Comparison of ENCODE assay signal across 8 mouse cellular contexts in genomic region chr7:3643843-3644242, GRCm38 (mm10). TPM values are rescaled to one million over a fixed set of nuclear protein-coding genes. Genes with fewer than 3 reads are reported as not detected.
DNase-seq lines count a peak whose midpoint lies in the region; ATAC-seq and TF ChIP-seq lines count a peak whose summit lies in the region.

No protein-coding gene starts in this region.

- no peak overlapping the region for H3K9ac ChIP-seq in neural tube, embryonic 11.5 days (ENCODE audit: low read length)
- 0 out of 2 replicates have a peak overlapping the region, but pooled peaks have one; percentile 28 for H3K9ac ChIP-seq in liver, embryonic 14.5 days (replicated peaks)

- H3K4me3 ChIP-seq in cerebellum, adult 2 months (replicated peaks; ENCODE audit: insufficient read depth, low read depth, low read length): peak overlapping the region; percentile 45
- peak overlapping the region; percentile 100 for H3K4me3 ChIP-seq in neural tube, embryonic 11.5 days (ENCODE audit: low read depth, low read length)
- H3K4me3 ChIP-seq in liver, embryonic 14.5 days (ENCODE audit: insufficient read depth in 1 of 2, low read depth in 2 of 2, low read length in 2 of 2): peak overlapping the region; percentile 57 to 89; a peak in 3 of 4 replicates

- peaks cover 6% of the 10 kb centered on the region for H3K36me3 ChIP-seq in neural tube, embryonic 11.5 days (ENCODE audit: control insufficient read depth, insufficient read depth, low read length)
- H3K36me3 ChIP-seq in liver, embryonic 14.5 days (replicated peaks; ENCODE audit: control insufficient read depth, insufficient read depth, low read depth): peaks cover 21% of the 10 kb centered on the region

- peak overlapping the region; percentile 50 for H3K4me2 ChIP-seq in neural tube, embryonic 11.5 days (ENCODE audit: low read depth)
- peak overlapping the region; percentile 78 for H3K4me2 ChIP-seq in liver, embryonic 14.5 days (ENCODE audit: low read depth)

- no peak for DNase-seq in cerebellum, adult 2 months
- no peak for DNase-seq in cerebellum, postnatal 4 days (ENCODE audit: low spot score in 2 of 2)
- DNase-seq in neural tube, embryonic 11.5 days (ENCODE audit: low spot score): no peak
- no peak for DNase-seq in neural tube, embryonic 10.5 days (ENCODE audit: extremely low spot score, low spot score)
- no peak for DNase-seq in liver, embryonic 14.5 days (ENCODE audit: low read depth in 3 of 3, low spot score in 3 of 3)
- no peak for DNase-seq in adrenal gland, adult 8-10 months
- DNase-seq in thymus, postnatal 14 days: no peak
- DNase-seq in left cerebral cortex, adult 8-10 months (ENCODE audit: low spot score in 2 of 2): no peak

- 15% methylated on average over 9 of the region's 9 CpGs for WGBS in cerebellum, adult 2 months
- 29% methylated on average over 9 of the region's 9 CpGs for WGBS in neural tube, embryonic 11.5 days
- 15% methylated on average over 9 of the region's 9 CpGs for WGBS in liver, embryonic 14.5 days (ENCODE audit: insufficient replicate concordance)

- H3K4me1 ChIP-seq in cerebellum, adult 2 months (ENCODE audit: control insufficient read depth, insufficient read depth, low read length): peaks cover 10% of the 10 kb centered on the region; the same call in 1 of the 2 replicates
- peaks cover 21% of the 10 kb centered on the region for H3K4me1 ChIP-seq in neural tube, embryonic 11.5 days (ENCODE audit: control insufficient read depth, insufficient read depth, low read length)
- peaks cover 20 to 25% of the 10 kb centered on the region in 2 experiments for H3K4me1 ChIP-seq in liver, embryonic 14.5 days (replicated peaks; ENCODE audit: control insufficient read depth in 2 of 2, insufficient read depth in 2 of 2, low read length in 1 of 2)

- ATAC-seq in neural tube, embryonic 11.5 days (ENCODE audit: insufficient read depth, low FRiP score, low TSS enrichment): no peak
- ATAC-seq in liver, embryonic 14.5 days (ENCODE audit: insufficient read depth): no peak

- TF ChIP-seq EP300 in liver, embryonic 14.5 days (IDR thresholded peaks at IDR 0.05; ENCODE audit: low read depth): no peak

- H3K9me3 ChIP-seq in neural tube, embryonic 11.5 days (ENCODE audit: control insufficient read depth, low read length): 0 out of 2 replicates have a peak, but pooled peaks cover 3% of the 10 kb centered on the region
- H3K9me3 ChIP-seq in liver, embryonic 14.5 days (ENCODE audit: control insufficient read depth, low read length): no peaks in the 10 kb centered on the region

- no peak for TF ChIP-seq CTCF in cerebellum, adult 2 months (IDR thresholded peaks at IDR 0.05; ENCODE audit: borderline replicate concordance, insufficient read depth, low read depth, low read length)
- TF ChIP-seq CTCF in liver, embryonic 14.5 days (IDR thresholded peaks at IDR 0.05; ENCODE audit: low read depth): no peak

- no peak overlapping the region for H3K27ac ChIP-seq in cerebellum, adult 2 months (ENCODE audit: insufficient read depth, low read length)
- H3K27ac ChIP-seq in neural tube, embryonic 11.5 days (ENCODE audit: low read depth, low read length): no peak overlapping the region
- peak overlapping the region; percentile 88 for H3K27ac ChIP-seq in liver, embryonic 14.5 days

- no peak for TF ChIP-seq POLR2A in cerebellum, adult 2 months (IDR thresholded peaks at IDR 0.05; ENCODE audit: borderline replicate concordance, insufficient read depth, low read length)

- H3K27me3 ChIP-seq in cerebellum, adult 2 months (ENCODE audit: control insufficient read depth, insufficient read depth, low read length): no peaks in the 10 kb centered on the region
- no peaks in the 10 kb centered on the region for H3K27me3 ChIP-seq in neural tube, embryonic 11.5 days (ENCODE audit: control insufficient read depth, insufficient read depth, low read length)
- H3K27me3 ChIP-seq in liver, embryonic 14.5 days (ENCODE audit: control insufficient read depth, insufficient read depth, low read length): no peaks in the 10 kb centered on the region

RNA-seq across cellular contexts. Expression of gene Cnot3, which starts 1.2 kb away (rescaled TPM):
- 60.9 and 61.1 TPM in 2 replicates for polyA plus RNA-seq in cerebellum, adult 2 months (2012; rRNA removed)
- 74.7 and 75.4 TPM in 2 replicates for polyA plus RNA-seq in neural tube, embryonic 11.5 days (2014; fragmentation: Nextera tagmentation; extraction: Ambion mirVana)
- 27.0 and 30.2 TPM in 2 replicates for polyA plus RNA-seq in liver, embryonic 14.5 days (2012; rRNA removed)
- 20.2 and 20.8 TPM in 2 replicates for polyA plus RNA-seq in liver, embryonic 14.5 days (2014; fragmentation: Nextera tagmentation; extraction: Ambion mirVana)
- total RNA-seq in adrenal gland, adult 8-10 months (2022): 10 to 100 TPM; 48.3 to 83.2 (median 60.9) TPM
- total RNA-seq in left cerebral cortex, adult 8-10 months (2022): 10 to 100 TPM; 44.9 to 57.8 (median 51.0) TPM

RNA-seq across cellular contexts. Expression of gene Prpf31, which starts 14.1 kb away (rescaled TPM):
- 70.9 and 79.1 TPM in 2 replicates for polyA plus RNA-seq in cerebellum, adult 2 months (2012; rRNA removed)
- 141 and 147 TPM in 2 replicates for polyA plus RNA-seq in neural tube, embryonic 11.5 days (2014; fragmentation: Nextera tagmentation; extraction: Ambion mirVana)
- 19.9 and 28.4 TPM in 2 replicates for polyA plus RNA-seq in liver, embryonic 14.5 days (2012; rRNA removed)
- 46.4 and 48.3 TPM in 2 replicates for polyA plus RNA-seq in liver, embryonic 14.5 days (2014; fragmentation: Nextera tagmentation; extraction: Ambion mirVana)
- 10 to 100 TPM; 38.9 to 57.0 (median 49.1) TPM for total RNA-seq in adrenal gland, adult 8-10 months (2022)
- total RNA-seq in left cerebral cortex, adult 8-10 months (2022): 10 to 100 TPM; 50.4 to 59.8 (median 55.2) TPM

RNA-seq across cellular contexts. Expression of gene Tfpt, which starts 14.1 kb away (rescaled TPM):
- polyA plus RNA-seq in cerebellum, adult 2 months (2012; rRNA removed): 33.2 and 34.5 TPM in 2 replicates
- polyA plus RNA-seq in neural tube, embryonic 11.5 days (2014; fragmentation: Nextera tagmentation; extraction: Ambion mirVana): 35.7 and 36.7 TPM in 2 replicates
- polyA plus RNA-seq in liver, embryonic 14.5 days (2012; rRNA removed): 6.4 and 10.7 TPM in 2 replicates
- polyA plus RNA-seq in liver, embryonic 14.5 days (2014; fragmentation: Nextera tagmentation; extraction: Ambion mirVana): 7.7 and 8.0 TPM in 2 replicates
- 10 to 100 TPM; 23.1 to 31.3 (median 24.9) TPM for total RNA-seq in adrenal gland, adult 8-10 months (2022)
- total RNA-seq in left cerebral cortex, adult 8-10 months (2022): 10 to 100 TPM; 36.8 to 46.7 (median 42.9) TPM

RNA-seq across cellular contexts. Expression of gene Leng1, which starts 21.8 kb away (rescaled TPM):
- 12.0 and 12.9 TPM in 2 replicates for polyA plus RNA-seq in cerebellum, adult 2 months (2012; rRNA removed)
- polyA plus RNA-seq in neural tube, embryonic 11.5 days (2014; fragmentation: Nextera tagmentation; extraction: Ambion mirVana): 16.9 and 18.2 TPM in 2 replicates
- 1.7 and 3.3 TPM in 2 replicates for polyA plus RNA-seq in liver, embryonic 14.5 days (2012; rRNA removed)
- polyA plus RNA-seq in liver, embryonic 14.5 days (2014; fragmentation: Nextera tagmentation; extraction: Ambion mirVana): 4.0 and 4.3 TPM in 2 replicates
- total RNA-seq in adrenal gland, adult 8-10 months (2022): 10 to 100 TPM in 3 of 4 experiments, 1 to 10 TPM in 1; 9.6 to 14.1 (median 11.2) TPM
- 1 to 10 TPM; 5.7 to 7.6 (median 5.8) TPM for total RNA-seq in left cerebral cortex, adult 8-10 months (2022)

RNA-seq across cellular contexts. Expression of gene Ndufa3, which starts 26.7 kb away (rescaled TPM):
- polyA plus RNA-seq in cerebellum, adult 2 months (2012; rRNA removed): 426 and 441 TPM in 2 replicates
- 417 and 419 TPM in 2 replicates for polyA plus RNA-seq in neural tube, embryonic 11.5 days (2014; fragmentation: Nextera tagmentation; extraction: Ambion mirVana)
- 106 and 107 TPM in 2 replicates for polyA plus RNA-seq in liver, embryonic 14.5 days (2012; rRNA removed)
- 351 and 354 TPM in 2 replicates for polyA plus RNA-seq in liver, embryonic 14.5 days (2014; fragmentation: Nextera tagmentation; extraction: Ambion mirVana)
- total RNA-seq in adrenal gland, adult 8-10 months (2022): 100 to 1,000 TPM; 561 to 701 (median 624) TPM
- 100 to 1,000 TPM; 580 to 641 (median 617) TPM for total RNA-seq in left cerebral cortex, adult 8-10 months (2022)

Comparison
In these comparisons a context has a peak if more than half of its experiments do, and no peak if none do; other contexts are left out.
1. H3K4me3 ChIP-seq: peak in every context shown above with its lines; median percentile 100 in neural tube, embryonic 11.5 days; 73 in liver, embryonic 14.5 days; 45 in cerebellum, adult 2 months.